Mouse (Mus musculus) cortical plate, adult 2 months (tissue): Measurements from ENCODE around the gene Acsbg1.

Experiments used
- CTCF ChIP-seq: fragments of 200-500 bp; IDR thresholded peaks from 2 replicates; pipeline ENCODE4 v1.5.1; 2011; ENCODE audit warnings: mild to moderate bottlenecking, control low read depth, low read length; ENCODE audit not compliant: insufficient read depth; ENCODE audit errors: extremely low read depth
- POLR2A ChIP-seq: fragments of 200-500 bp; IDR thresholded peaks from 2 replicates; pipeline ENCODE4 v1.6.1; 2011; ENCODE audit warnings: mild to moderate bottlenecking, low read length, control low read depth; ENCODE audit not compliant: insufficient read depth; ENCODE audit errors: extremely low read depth

DNA sequence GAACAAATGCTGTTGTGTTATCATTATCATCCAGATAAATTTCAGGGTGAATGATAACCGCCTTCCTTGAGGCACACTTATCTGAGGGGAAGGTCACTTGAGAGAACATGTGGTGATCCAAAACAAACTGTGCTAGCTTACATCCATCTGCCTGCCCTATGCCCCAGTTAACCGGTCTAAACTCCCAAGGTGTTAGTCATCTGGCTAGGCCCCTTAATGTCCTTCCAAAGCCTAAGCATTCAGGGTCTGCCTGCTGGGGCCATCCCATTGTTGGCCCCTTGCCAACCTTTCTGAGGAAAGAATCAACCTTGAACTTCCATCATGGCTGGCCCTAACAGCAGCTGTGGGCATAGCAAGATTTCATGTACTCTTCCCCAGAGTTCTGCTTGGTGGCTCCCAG lies 19.5 kb downstream of the Acsbg1 start:
- TF ChIP-seq POLR2A = no peak
- no peak for TF ChIP-seq CTCF
